Mouse (Mus musculus) WW6 (cell line): ENCODE results near the gene Uimc1.

ENCODE experiments used
- DNase-seq: peaks from one replicate; pipeline ENCODE4 v3.0.0-alpha.2; 2013; ENCODE audit warnings: low read depth, low spot score

Gene Uimc1

GRCm38 (mm10) chr13:55047706-55048105 is 52.4 kb downstream of the Uimc1 start:
- DNase-seq = no peak

GRCm38 (mm10) chr13:55040016-55040415 is 60.1 kb downstream of the Uimc1 start:
- DNase-seq = no peak

GRCm38 (mm10) chr13:55024215-55024614 is 75.9 kb downstream of the Uimc1 start:
- no peak for DNase-seq

GRCm38 (mm10) chr13:55022715-55023114 is 77.4 kb downstream of the Uimc1 start:
- DNase-seq = no peak

- DNase-seq = no peak
Measured at GRCm38 (mm10) chr13:55022256-55022655, 77.8 kb downstream of the Uimc1 start.

GRCm38 (mm10) chr13:55021194-55021779 is 78.8 kb downstream of the Uimc1 start, which contains the start of gene Hk3:
Hk3 (minus strand) TSS chr13:55021385.
- no peak for DNase-seq

- DNase-seq = no peak
Measured at GRCm38 (mm10) chr13:55020051-55020450, 80.0 kb downstream of the Uimc1 start.

- no peak for DNase-seq
Measured at GRCm38 (mm10) chr13:55019181-55019580, 80.9 kb downstream of the Uimc1 start.

- no peak for DNase-seq
Measured at GRCm38 (mm10) chr13:55018700-55019099, 81.4 kb downstream of the Uimc1 start.

GRCm38 (mm10) chr13:55017898-55018599 is 82.1 kb downstream of the Uimc1 start:
- no peak for DNase-seq

- no peak for DNase-seq
Measured at GRCm38 (mm10) chr13:55017154-55017897, 82.8 kb downstream of the Uimc1 start.

GRCm38 (mm10) chr13:55014451-55014850 is 85.6 kb downstream of the Uimc1 start:
- DNase-seq = no peak

- DNase-seq = no peak
Measured at GRCm38 (mm10) chr13:55013702-55014344, 86.3 kb downstream of the Uimc1 start.

- DNase-seq = no peak
Measured at GRCm38 (mm10) chr13:55011981-55012478, 88.1 kb downstream of the Uimc1 start.

GRCm38 (mm10) chr13:55011103-55011502 is 89.0 kb downstream of the Uimc1 start:
- no peak for DNase-seq

- DNase-seq = no peak
Measured at GRCm38 (mm10) chr13:55008589-55008988, 91.5 kb downstream of the Uimc1 start.

GRCm38 (mm10) chr13:55006415-55006742 is 93.7 kb downstream of the Uimc1 start:
- DNase-seq = no peak

- no peak for DNase-seq
Measured at GRCm38 (mm10) chr13:55005691-55006414, 94.2 kb downstream of the Uimc1 start.

GRCm38 (mm10) chr13:55004646-55005045 is 95.5 kb downstream of the Uimc1 start:
- DNase-seq = no peak

- no peak for DNase-seq
Measured at GRCm38 (mm10) chr13:55002090-55002489, 98.0 kb downstream of the Uimc1 start.

GRCm38 (mm10) chr13:55000433-55000832 is 99.7 kb downstream of the Uimc1 start:
- no peak for DNase-seq
